Mouse (Mus musculus) bone marrow macrophage, adult 2 months (primary cell): ENCODE measurements at regions not wholly inside any gene's neighbourhood (a gene's known extent, or its start where the extent isn't known, plus 50 kb on each side); places are given as distances from the start of the nearest gene placed in this dataset.

Experiments used
- CTCF ChIP-seq: IDR thresholded peaks from 2 replicates; pipeline ENCODE4 v1.5.1; 2012; ENCODE audit warnings: low read depth, mild to moderate bottlenecking, low read length, moderate library complexity
- POLR2A ChIP-seq: IDR thresholded peaks from 2 replicates; pipeline ENCODE4 v1.6.1; 2012; ENCODE audit warnings: mild to moderate bottlenecking, low read depth, low read length, borderline replicate concordance

GRCm38 (mm10) chr1:190043156-190043555 lies 121.0 kb upstream of the Smyd2 start:
- no peak for TF ChIP-seq POLR2A
- TF ChIP-seq CTCF, result no peak
